Mouse (Mus musculus) CH12.LX (cell line): ENCODE measurements around the gene Pax6. TPM values are rescaled to one million over a fixed set of nuclear protein-coding genes. Genes with fewer than 3 reads are reported as not detected.

Source experiments
- DNase-seq: peaks from one replicate; pipeline ENCODE4 v3.0.0-alpha.2; 2013; ENCODE audit errors: extremely low read depth
- H3K27ac ChIP-seq: 2 replicates; pipeline ENCODE4 v1.5.1; 2012; ENCODE audit warnings: low read depth, mild to moderate bottlenecking, control low read depth, moderate library complexity; ENCODE audit not compliant: insufficient read depth
- H3K27me3 ChIP-seq: replicated peaks from 2 replicates; pipeline ENCODE3; 2012; ENCODE audit warnings: inconsistent platforms
- H3K36me3 ChIP-seq, 2 experiments: replicated peaks in 1 of 2; 2 replicates each; pipeline versions ENCODE3 to v1.6.1; 2012; ENCODE audit warnings: inconsistent platforms in 1 of 2, low read length in 1 of 2, mild to moderate bottlenecking in 1 of 2, mixed read lengths in 1 of 2, moderate library complexity in 1 of 2; ENCODE audit not compliant: control insufficient read depth in 1 of 2, insufficient read depth in 1 of 2
- H3K4me1 ChIP-seq, 2 experiments: 2 replicates each; pipeline ENCODE4 v1.6.1; 2012; ENCODE audit warnings: inconsistent platforms in 1 of 2, moderate library complexity in 1 of 2; ENCODE audit not compliant: insufficient read depth in 2 of 2, control insufficient read depth in 1 of 2
- H3K4me2 ChIP-seq: 2 replicates; pipeline ENCODE4 v1.6.1; 2012; ENCODE audit warnings: low read depth, mild to moderate bottlenecking, control low read depth; ENCODE audit not compliant: poor library complexity, insufficient read depth, severe bottlenecking
- H3K4me3 ChIP-seq, 3 experiments: fragments of 150-350 bp in 1 of 3; sonication (generic) in 1 of 3; replicated peaks in 1 of 3; 2 replicates each; pipeline versions ENCODE3 to v1.5.1; 2011 to 2012; ENCODE audit warnings: low read depth in 2 of 3, low read length in 2 of 3, mild to moderate bottlenecking in 2 of 3, moderate library complexity in 2 of 3, control low read depth in 1 of 3, improper control_type of control experiment in 1 of 3, inconsistent platforms in 1 of 3, mixed read lengths in 1 of 3; ENCODE audit not compliant: poor library complexity in 1 of 3
- H3K79me2 ChIP-seq: replicated peaks from 2 replicates; pipeline ENCODE4 v1.6.1; 2012; ENCODE audit warnings: mild to moderate bottlenecking, moderate library complexity; ENCODE audit not compliant: control insufficient read depth, poor library complexity, insufficient read depth, severe bottlenecking; ENCODE audit errors: extremely low read depth
- H3K9ac ChIP-seq: 2 replicates; pipeline ENCODE4 v1.6.1; 2012; ENCODE audit warnings: low read depth, mild to moderate bottlenecking, control low read depth, moderate library complexity; ENCODE audit not compliant: insufficient read depth
- H3K9me3 ChIP-seq: replicated peaks from 2 replicates; pipeline ENCODE3; 2012; ENCODE audit warnings: low read length, inconsistent platforms, mixed read lengths
- BHLHE40 ChIP-seq: IDR thresholded peaks from 2 replicates; pipeline ENCODE4 v1.6.1; 2011; ENCODE audit warnings: mild to moderate bottlenecking, low read depth, low read length, improper control_type of control experiment
- CHD1 ChIP-seq: IDR thresholded peaks from 2 replicates; pipeline ENCODE4 v1.6.1; 2012; ENCODE audit warnings: low read depth, low read length, improper control_type of control experiment, inconsistent platforms
- CHD2 ChIP-seq: IDR thresholded peaks from 2 replicates; pipeline ENCODE4 v1.6.1; 2011; ENCODE audit warnings: low read length, improper control_type of control experiment
- CTCF ChIP-seq, 2 experiments: IDR thresholded peaks in 1 of 2; conservative IDR thresholded peaks in 1 of 2; 2 replicates each; pipeline ENCODE4 v1.5.1; 2011 to 2012; ENCODE audit warnings: low read depth in 2 of 2, low read length in 2 of 2, improper control_type of control experiment in 1 of 2, inconsistent platforms in 1 of 2, mild to moderate bottlenecking in 1 of 2, moderate library complexity in 1 of 2
- E2F4 ChIP-seq: IDR thresholded peaks from 2 replicates; pipeline ENCODE4 v1.6.1; 2011; ENCODE audit warnings: low read depth, low read length, improper control_type of control experiment; ENCODE audit not compliant: insufficient replicate concordance
- ELF1 ChIP-seq: IDR thresholded peaks from 2 replicates; pipeline ENCODE4 v1.6.1; 2014; ENCODE audit warnings: low read depth, mild to moderate bottlenecking, inconsistent platforms, low read length, improper control_type of control experiment
- EP300 ChIP-seq: IDR thresholded peaks from 2 replicates; pipeline ENCODE4 v1.6.1; 2011; ENCODE audit warnings: low read length, improper control_type of control experiment
- GABPA ChIP-seq: IDR thresholded peaks from 2 replicates; pipeline ENCODE4 v1.6.1; 2012; ENCODE audit warnings: low read depth, low read length, improper control_type of control experiment, inconsistent platforms; ENCODE audit not compliant: insufficient replicate concordance
- HCFC1 ChIP-seq: IDR thresholded peaks from 2 replicates; pipeline ENCODE4 v1.6.1; 2012; ENCODE audit warnings: low read depth, mild to moderate bottlenecking, inconsistent platforms, low read length, improper control_type of control experiment
- IRF4 ChIP-seq: IDR thresholded peaks from 2 replicates; pipeline ENCODE4 v1.6.1; 2014; ENCODE audit warnings: low read depth, mild to moderate bottlenecking, inconsistent platforms, low read length, improper control_type of control experiment
- JUND ChIP-seq: conservative IDR thresholded peaks from 2 replicates; pipeline ENCODE4 v1.6.1; 2011; ENCODE audit warnings: low read depth, low read length, improper control_type of control experiment
- KAT2A ChIP-seq: IDR thresholded peaks from 2 replicates; pipeline ENCODE4 v1.6.1; 2012; ENCODE audit warnings: low read length, improper control_type of control experiment, inconsistent platforms; ENCODE audit not compliant: insufficient replicate concordance
- MAFK ChIP-seq: IDR thresholded peaks from 2 replicates; pipeline ENCODE4 v1.6.1; 2011; ENCODE audit warnings: low read length, improper control_type of control experiment; ENCODE audit not compliant: insufficient replicate concordance
- MAZ ChIP-seq: IDR thresholded peaks from 2 replicates; pipeline ENCODE4 v1.6.1; 2012; ENCODE audit warnings: low read depth, mild to moderate bottlenecking, inconsistent platforms, low read length, improper control_type of control experiment, moderate library complexity
- MXI1 ChIP-seq: IDR thresholded peaks from 2 replicates; pipeline ENCODE4 v1.6.1; 2011; ENCODE audit warnings: mild to moderate bottlenecking, low read depth, low read length, improper control_type of control experiment
- MYC ChIP-seq: IDR thresholded peaks from 2 replicates; pipeline ENCODE4 v1.6.1; 2011; ENCODE audit warnings: low read depth, mild to moderate bottlenecking, improper control_type of control experiment, low read length
- NELFE ChIP-seq: IDR thresholded peaks from 2 replicates; pipeline ENCODE4 v1.6.1; 2011; ENCODE audit warnings: low read depth, low read length, improper control_type of control experiment
- PAX5 ChIP-seq: IDR thresholded peaks from 2 replicates; pipeline ENCODE4 v1.6.1; 2012; ENCODE audit warnings: low read length, inconsistent platforms, mixed read lengths
- POLR2A ChIP-seq: IDR thresholded peaks from 2 replicates; pipeline ENCODE4 v1.6.1; 2011; ENCODE audit warnings: low read depth, mild to moderate bottlenecking, improper control_type of control experiment, low read length
- POLR2AphosphoS2 ChIP-seq: IDR thresholded peaks from 2 replicates; pipeline ENCODE4 v1.6.1; 2011; ENCODE audit warnings: low read depth, low read length, improper control_type of control experiment
- RAD21 ChIP-seq: IDR thresholded peaks from 2 replicates; pipeline ENCODE4 v1.6.1; 2011; ENCODE audit warnings: low read depth, mild to moderate bottlenecking, low read length, improper control_type of control experiment, moderate library complexity
- SIN3A ChIP-seq: IDR thresholded peaks from 2 replicates; pipeline ENCODE4 v1.6.1; 2012; ENCODE audit warnings: low read length, improper control_type of control experiment, inconsistent platforms
- UBTF ChIP-seq: IDR thresholded peaks from 2 replicates; pipeline ENCODE4 v1.6.1; 2012; ENCODE audit warnings: low read depth, mild to moderate bottlenecking, inconsistent platforms, low read length, improper control_type of control experiment, moderate library complexity
- USF2 ChIP-seq: conservative IDR thresholded peaks from 2 replicates; pipeline ENCODE4 v1.6.1; 2011; ENCODE audit warnings: low read depth, low read length, improper control_type of control experiment
- ZKSCAN1 ChIP-seq: IDR thresholded peaks from 2 replicates; pipeline ENCODE4 v1.6.1; 2012; ENCODE audit warnings: low read depth, inconsistent platforms, low read length, improper control_type of control experiment, borderline replicate concordance
- ZNF384 ChIP-seq: IDR thresholded peaks from 2 replicates; pipeline ENCODE4 v1.6.1; 2012; ENCODE audit warnings: low read depth, low read length, improper control_type of control experiment, inconsistent platforms
- dilution Hi-C: fragments of 300-500 bp; cut with MboI; formaldehyde crosslinking; loops from 2 replicates; pipeline ENCODE4 v1.14.3; 2020; ENCODE audit warnings: low sequenced_read_pairs; ENCODE audit not compliant: extremely low pct_unique_long_range_greater_than_20kb, extremely low pct_ligation_motif_present
- in situ Hi-C: fragments of 300-500 bp; cut with MboI; formaldehyde crosslinking; loops from 3 replicates; pipeline ENCODE4 v1.14.3; 2019; ENCODE audit warnings: low sequenced_read_pairs, low pct_ligation_motif_present, low pct_unique_long_range_greater_than_20kb, mixed read lengths
- polyA plus RNA-seq: library from polyadenylated mRNA; unstranded; fragments of >175 nt; gene quantifications from 2 replicates; pipeline ENCODE4 v1.2.1, GENCODE M21; 2012; ENCODE audit warnings: low read depth; ENCODE audit not compliant: insufficient read length
- total RNA-seq, 2 experiments: library from RNA; depleted of rRNA; stranded (reverse); fragments of 300-350 nt in 1 of 2; fragments of >200 nt in 1 of 2; gene quantifications; 2 replicates each; pipeline ENCODE4 v1.2.3; 2012 to 2014

Pax6 gene
- total and polyA plus RNA-seq, 3 experiments: 0.17 to 0.30 TPM; not detected in 1

GRCm38 (mm10) chr2:105689304-105689770 is 20.6 kb downstream of the Pax6 start:
- Histone ChIP-seq H3K27me3 (no peaks in the 10 kb centered on the region), H3K4me3 (no peak overlapping the region), H3K4me1 (peaks cover 0 to 3% of the 10 kb centered on the region in 2 experiments; a peak in 1 of 4 replicates), H3K79me2 (no peaks in the 10 kb centered on the region), H3K4me2 (no peak overlapping the region), H3K9me3 (no peaks in the 10 kb centered on the region), H3K27ac (no peak overlapping the region), H3K36me3 (no peaks in the 10 kb centered on the region), H3K9ac (no peak overlapping the region)
- DNase-seq: no peak
- in situ Hi-C loops: no loop called here
- dilution Hi-C loops: no loop called here
- TF ChIP-seq KAT2A (no peak), SIN3A (no peak), CHD1 (no peak), CHD2 (no peak), GABPA (no peak), POLR2AphosphoS2 (no peak), JUND (no peak), BHLHE40 (no peak), ELF1 (no peak), MXI1 (no peak), USF2 (no peak), CTCF (conservative IDR thresholded peaks at IDR 0.05 in 1 of 2, IDR thresholded peaks at IDR 0.05 in 1 of 2; ENCODE audit: low read depth in 2 of 2, low read length in 2 of 2) (no peak), MYC (no peak), MAZ (no peak)

DNA sequence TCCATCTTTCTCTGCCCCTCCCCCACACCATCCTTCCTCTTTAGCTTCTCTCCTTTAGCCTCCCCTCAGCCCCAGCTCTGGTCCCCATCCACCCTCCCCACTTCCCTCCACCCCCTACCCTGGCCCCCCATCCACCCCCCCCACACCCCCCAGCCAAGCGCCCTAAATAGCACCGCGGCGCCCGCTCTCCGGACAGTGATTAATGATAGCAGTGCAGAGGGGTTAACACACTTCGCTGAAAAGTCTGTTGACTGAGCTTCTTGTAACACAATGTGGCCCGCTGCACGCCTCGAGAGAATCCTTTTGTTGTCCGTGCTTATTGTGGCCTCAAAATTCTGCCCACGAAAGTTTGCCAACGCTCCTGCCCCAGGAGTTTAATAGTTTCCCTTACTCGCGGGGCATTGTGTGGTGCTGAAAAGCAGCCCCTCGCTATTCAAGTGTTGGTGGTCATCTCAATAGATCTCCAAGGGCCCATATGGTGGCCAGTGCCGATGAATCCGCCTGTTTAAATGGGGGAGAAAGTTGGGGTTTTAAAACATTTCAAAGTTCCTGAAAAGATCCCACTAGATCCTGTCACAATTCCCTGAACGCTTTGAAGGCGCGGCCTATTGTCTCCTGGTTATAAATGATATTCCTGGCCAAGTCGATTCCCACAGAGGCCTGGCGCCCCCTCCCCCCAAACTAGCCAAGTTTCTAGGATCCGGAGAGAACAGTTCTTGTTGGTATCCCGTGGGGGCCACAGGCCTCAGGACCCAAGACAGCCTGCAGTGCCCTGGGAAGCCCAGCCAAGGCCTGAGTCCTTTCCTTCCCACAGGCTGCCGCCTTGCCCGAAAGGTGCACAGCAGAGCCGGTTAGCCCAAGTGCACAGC is 21.3 kb downstream of the Pax6 start:
- in situ Hi-C loops: no loop called here

More for the DNA sequence above, 21.3 kb downstream of the Pax6 start:
- no peaks in the 10 kb centered on the region for H3K79me2 ChIP-seq
- no peak for TF ChIP-seq CHD2
- TF ChIP-seq EP300: no peak
- no peak for TF ChIP-seq POLR2A
- TF ChIP-seq ZNF384: no peak
- no peak for TF ChIP-seq NELFE
- no peak for TF ChIP-seq CTCF (conservative IDR thresholded peaks at IDR 0.05 in 1 of 2, IDR thresholded peaks at IDR 0.05 in 1 of 2; ENCODE audit: low read depth in 2 of 2, low read length in 2 of 2)
- TF ChIP-seq MAFK: no peak
- no peak for TF ChIP-seq MXI1
- no peak for TF ChIP-seq UBTF
- no peak for TF ChIP-seq IRF4
- no peak for TF ChIP-seq RAD21
- TF ChIP-seq ZKSCAN1: no peak
- no peak for TF ChIP-seq PAX5
- no peak for TF ChIP-seq E2F4
- TF ChIP-seq POLR2AphosphoS2: no peak
- no peak for TF ChIP-seq HCFC1
- no peaks in the 10 kb centered on the region for H3K9me3 ChIP-seq
- no peaks in the 10 kb centered on the region for H3K27me3 ChIP-seq
- H3K9ac ChIP-seq: no peak overlapping the region
- peaks cover 0 to 3% of the 10 kb centered on the region in 2 experiments; a peak in 1 of 4 replicates for H3K4me1 ChIP-seq
- H3K4me3 ChIP-seq: no peak overlapping the region
- dilution Hi-C loops: no loop called here
- H3K4me2 ChIP-seq: no peak overlapping the region
- H3K27ac ChIP-seq: no peak overlapping the region
- no peak for DNase-seq
- no peaks in the 10 kb centered on the region for H3K36me3 ChIP-seq
